Mouse (Mus musculus): ENCODE measurements around the gene Dusp6.
A peak's percentile ranks its signal among the peaks of the same experiment; 100 is the strongest.
"Not testable (repeated sequence)": the region's sequence is repeated elsewhere in the genome, so short reads cannot be mapped to it uniquely, and the experiment has no call there.

The Dusp6 gene

DNA sequence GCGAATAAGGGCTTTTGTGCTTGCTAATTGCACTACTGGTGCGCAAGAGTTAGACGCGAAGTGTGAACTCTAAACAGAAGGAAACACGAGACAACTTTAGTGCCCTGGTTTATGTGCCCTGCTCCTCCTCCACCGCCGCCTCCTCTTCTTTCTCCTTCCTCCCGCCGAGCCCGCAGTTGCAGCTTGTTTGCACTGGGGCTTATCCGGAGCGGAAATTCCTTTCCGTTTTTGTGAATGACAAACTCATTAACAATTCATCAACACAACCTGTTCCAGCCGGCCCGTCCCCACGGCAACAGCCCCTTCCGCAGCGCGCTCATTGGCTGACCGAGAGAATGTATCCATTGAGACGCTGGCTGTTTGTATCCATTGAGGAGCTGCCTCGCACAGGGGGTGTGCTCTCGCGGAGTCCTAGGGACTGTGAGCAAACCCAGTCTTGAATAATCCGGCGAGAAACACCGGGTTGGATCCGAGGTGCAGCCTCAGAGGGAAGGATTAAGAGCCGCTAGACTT lies at the start of gene Dusp6:
Gene Dusp6, plus strand, starts transcription at position 365 of the 513 bp plus-strand sequence.
- peak; percentile 93 for DNase-seq (ENCODE audit: low read depth)

DNA sequence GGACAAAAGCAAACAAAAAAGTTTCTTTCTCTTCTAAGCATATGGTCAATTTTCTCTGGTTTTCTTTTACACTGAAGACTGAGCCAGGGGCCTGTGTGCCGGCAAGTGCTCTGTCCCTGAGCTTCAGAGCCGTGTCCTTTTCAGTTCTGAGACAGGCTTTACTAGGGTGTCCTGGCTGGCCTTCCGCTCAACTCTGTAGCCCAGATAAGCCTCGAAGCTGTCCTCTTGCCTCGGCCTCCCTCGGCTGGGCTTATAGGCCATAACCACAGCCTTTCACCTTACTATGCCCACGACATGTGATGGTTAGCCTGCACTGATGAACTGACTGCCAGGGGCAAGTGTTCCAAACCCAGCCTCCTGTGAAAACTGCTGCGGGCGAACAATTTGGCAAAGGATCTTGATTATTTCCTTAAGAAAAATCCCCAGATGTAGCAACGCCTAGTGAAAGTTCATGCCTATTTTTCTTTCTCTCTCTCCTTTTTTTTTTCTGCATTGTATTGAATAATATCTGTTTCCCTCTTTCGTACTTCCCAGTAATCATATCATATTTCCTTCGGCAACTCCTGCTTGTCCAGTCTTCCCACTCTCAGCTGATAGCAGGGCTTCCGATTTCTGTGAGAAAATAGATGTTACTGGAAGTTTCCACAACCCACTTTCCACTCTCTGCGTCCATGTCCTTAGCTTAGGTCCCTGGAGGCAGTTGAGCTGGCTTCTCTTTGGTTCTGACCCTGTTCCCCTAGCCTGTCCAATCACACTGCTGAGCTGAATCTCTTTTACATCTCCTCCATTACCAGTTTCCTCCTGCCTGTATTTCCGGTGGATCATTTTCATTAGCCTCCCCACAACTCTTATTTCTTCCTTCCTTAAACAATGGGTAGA lies 48.4 kb upstream of the Dusp6 start:
- no peak for DNase-seq (ENCODE audit: low read depth)

DNA sequence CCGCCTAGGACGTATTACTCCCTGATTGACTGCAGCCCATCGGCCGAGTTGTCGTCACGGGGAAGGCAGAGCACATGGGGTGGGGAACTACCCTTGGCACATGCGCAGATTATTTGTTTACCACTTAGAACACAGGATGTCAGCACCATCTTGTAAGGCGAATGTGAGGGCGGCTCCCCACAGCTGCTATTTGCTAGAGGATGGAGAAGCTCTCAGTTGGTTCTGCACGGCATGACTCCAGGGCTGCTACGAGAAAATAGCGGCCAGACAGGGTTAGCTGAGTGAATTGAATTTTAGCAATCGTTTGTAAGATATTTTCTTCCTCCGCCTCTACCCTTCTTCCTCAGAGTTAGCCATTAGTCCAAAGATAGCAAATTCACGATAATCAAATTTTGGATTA lies 46.5 kb upstream of the Dusp6 start:
- not testable (repeated sequence) for DNase-seq (ENCODE audit: low read depth)

DNA sequence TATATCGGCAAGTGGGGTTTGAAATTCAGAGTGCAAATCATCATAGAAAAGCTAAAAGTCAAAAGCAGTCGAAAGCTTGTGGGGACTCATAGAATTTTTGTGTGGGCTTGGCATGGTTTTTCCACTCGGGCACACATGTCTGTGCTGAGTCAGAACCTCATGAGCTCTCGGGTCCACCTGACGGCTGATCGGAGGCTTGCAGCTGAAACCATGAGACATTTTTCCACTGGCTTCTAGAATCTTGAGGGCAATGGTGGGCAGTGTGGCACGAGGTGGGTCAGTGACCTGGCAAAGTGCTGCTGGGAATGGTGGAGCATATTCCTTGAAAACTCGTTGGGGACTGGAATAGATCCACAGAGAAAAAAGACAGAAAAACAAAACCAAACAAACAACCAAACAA lies 41.5 kb upstream of the Dusp6 start:
- DNase-seq (ENCODE audit: low read depth) = no peak

DNA sequence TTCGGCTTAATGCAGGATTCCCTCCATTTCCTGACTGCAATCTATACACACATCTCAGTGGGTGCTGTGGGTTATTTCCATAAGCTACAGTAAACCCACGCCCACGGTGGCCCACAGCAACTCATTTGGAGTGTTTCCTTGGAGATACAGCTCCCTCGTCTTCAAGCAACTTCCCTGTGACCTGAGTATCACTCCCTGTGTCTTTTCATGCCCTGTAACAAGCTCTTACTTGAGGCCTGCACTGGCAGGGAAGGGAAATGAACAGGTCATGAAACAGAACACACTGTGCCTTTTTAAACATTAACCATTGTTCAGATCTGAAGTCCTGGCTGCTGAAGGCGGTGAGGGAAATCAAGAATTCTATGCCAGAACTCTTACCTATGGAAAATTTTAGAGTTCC lies 40.3 kb upstream of the Dusp6 start:
- no peak for DNase-seq (ENCODE audit: low read depth)

DNA sequence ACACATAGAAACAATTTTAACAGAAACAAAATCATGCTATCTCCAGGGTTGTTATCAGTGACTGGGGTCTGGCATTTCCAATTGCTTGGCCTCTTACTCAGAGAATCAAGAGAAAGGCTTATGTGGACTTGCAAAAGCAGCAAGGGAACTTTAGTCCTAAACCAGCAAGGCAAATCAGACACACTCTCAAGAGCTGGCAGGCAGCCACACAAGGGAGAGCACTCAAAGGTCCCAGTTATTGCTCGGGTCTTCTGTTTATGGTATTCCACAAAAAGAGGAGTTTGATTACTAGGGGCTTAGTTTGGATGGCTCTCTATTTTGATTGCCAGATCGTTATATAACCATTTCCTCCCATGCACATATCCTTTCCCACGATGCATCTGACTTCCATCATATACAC lies 38.8 kb upstream of the Dusp6 start:
- DNase-seq (ENCODE audit: low read depth) = no peak

DNA sequence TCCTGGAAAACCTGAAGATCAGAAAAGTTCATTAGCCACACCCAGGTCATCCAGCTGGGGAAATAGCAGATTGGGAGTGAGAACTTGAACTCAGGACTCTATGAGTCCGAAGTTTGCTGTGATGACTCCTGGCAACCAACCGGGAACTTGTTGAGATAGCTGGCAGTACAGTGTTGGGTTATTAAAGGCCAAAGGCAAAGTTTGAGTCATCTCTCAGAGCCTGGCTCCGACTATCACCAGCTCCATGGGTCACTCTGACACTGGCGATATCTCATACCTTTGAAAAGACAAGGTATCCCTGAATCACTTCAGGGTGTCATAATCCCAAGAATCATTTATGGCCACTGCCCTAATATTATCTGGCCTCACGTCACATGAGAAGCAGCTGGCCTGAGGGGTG lies 36.2 kb upstream of the Dusp6 start:
- DNase-seq (ENCODE audit: low read depth) = no peak

DNA sequence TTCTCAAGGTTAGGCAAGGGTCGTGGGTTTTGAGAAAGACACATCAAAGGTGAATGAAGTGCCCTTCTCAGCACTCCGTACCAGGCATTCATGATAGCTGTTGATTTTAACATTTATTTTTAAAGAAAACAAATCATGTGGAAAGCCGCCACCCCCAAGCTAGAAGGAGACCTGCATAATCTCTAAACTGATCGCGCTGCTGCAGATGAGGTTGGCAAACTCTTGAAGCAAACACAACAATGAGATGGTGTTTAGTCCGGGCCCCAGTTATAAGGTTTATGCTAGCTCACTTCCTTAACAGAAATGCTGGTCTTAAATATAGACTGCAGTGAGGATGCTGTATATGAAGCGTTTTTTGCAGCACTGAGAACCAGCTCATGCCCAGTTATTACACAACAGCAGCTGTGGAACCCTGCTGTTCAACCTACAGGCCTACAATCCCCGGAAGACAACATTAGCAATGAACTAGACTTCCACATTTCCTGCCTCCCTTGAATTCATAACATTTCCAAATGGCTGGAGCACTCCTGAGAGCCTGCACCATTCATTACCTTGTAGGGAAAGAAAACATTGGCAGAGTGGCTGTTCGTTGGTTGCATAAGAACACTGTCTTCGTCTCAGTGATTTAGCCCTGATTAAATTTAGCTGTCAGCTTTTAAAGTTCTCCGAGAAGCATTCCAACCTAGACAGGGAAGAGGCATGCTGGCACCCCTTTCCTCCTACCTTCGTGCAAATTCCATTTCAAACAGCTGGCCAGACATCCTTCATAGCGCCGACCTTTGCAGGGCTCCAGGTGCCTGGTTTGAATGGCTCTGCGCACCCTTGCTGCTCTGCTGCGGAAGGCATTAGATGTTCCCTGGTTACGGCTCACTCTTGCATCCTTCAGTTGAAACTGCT lies 34.8 kb upstream of the Dusp6 start:
- peak; percentile 39 for DNase-seq (ENCODE audit: low read depth)

DNA sequence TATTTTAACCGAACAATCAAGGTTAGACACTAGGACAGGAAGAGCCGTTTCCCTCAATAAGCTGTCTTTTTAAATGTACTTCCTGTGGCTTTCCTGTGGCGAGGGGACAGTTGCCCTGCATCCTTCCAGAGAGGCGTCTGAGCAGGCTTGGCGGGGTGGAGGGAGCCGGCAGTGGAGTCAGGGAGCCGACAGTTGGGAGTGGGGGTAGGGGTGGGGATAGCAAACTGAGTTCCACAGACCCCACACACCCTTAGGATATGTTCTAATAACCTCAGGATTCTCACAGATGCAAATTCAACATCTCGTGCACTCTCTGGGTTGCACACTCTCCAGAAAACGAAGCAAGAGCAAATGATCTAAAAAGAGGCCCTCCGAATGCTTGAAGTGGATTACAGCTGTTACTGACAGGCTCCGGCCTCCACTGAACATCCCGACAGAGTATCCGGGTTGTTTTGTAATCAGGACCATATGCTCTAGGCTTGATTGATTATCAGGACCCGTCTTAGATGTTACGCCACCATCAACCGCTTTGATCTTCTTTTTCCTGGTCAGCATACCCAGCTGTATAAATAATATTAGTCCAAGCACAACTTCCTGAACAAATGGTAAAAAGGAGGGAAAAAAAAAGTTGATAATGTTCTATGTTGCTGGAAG lies 33.9 kb upstream of the Dusp6 start:
- DNase-seq (ENCODE audit: low read depth) = no peak

DNA sequence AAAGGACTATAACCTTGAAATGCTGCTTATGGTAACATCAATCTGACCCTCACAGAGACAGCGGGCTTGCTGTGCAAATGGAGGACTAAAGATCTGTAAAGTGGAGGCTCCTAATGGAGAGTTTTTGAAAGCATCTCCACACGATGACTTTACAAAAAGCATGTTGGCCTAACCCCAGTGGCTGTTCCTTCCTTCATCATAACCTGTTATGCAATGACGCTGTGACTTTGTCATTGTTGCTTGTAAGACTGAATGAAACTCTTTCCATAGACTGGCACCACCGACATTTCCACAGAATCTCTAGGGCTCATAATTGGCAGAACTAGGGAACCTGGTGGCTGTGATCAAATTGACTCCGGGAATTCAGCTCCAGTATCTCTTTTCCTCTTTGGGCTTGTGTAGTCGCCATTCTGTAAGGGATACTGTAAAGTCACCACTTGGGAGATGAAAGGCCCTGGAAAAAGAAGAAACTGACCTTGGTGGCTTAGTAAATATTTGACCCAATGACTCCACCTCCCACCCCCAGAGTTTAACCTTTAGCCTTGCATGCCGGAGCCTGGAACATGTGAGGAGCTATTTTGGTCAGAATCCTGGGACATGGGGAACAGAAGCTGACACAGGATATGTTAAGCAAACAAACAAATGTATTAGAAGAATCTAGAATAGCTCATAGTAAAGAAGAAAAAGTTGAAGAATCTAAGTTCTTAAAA lies 30.4 kb upstream of the Dusp6 start:
- no peak for DNase-seq (ENCODE audit: low read depth)

DNA sequence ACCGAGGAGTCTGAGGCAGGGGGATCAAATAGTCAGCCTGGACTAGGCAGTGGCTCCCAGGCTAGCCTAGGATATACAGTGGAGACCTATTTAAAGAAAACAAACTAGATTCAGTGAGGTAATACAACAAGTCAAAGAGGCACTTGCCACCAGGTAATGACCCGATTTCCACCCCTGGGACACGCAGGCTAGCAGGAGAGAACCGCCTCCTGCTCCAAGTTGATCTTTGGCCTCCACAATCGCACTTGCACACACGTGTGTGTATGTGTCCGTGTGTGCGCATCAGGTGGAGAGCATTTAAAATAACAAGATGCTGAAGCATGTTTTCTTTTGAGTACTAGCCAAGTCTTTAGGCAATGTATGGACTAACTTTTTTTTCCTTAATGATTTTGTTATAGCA lies 28.7 kb upstream of the Dusp6 start:
- DNase-seq (ENCODE audit: low read depth) = no peak

DNA sequence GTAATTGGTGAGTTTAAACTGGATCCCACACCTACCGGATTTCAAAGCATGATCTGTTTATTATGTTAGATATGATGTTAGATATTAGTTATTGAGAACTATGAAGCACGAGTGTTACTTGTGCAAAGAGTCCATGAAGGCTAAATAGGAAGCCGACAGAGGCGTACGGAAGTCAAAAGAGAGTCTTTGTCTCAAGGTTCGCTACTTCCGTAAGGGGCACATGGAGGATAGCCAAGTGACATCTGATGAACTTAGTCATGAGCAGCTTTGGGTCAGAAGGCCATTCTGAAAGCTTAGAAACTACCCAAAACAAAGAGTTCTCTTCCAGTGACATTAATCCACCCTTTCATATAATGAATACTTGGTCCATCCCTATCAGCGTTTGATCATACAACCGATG lies 27.9 kb upstream of the Dusp6 start:
- no peak for DNase-seq (ENCODE audit: low read depth)

DNA sequence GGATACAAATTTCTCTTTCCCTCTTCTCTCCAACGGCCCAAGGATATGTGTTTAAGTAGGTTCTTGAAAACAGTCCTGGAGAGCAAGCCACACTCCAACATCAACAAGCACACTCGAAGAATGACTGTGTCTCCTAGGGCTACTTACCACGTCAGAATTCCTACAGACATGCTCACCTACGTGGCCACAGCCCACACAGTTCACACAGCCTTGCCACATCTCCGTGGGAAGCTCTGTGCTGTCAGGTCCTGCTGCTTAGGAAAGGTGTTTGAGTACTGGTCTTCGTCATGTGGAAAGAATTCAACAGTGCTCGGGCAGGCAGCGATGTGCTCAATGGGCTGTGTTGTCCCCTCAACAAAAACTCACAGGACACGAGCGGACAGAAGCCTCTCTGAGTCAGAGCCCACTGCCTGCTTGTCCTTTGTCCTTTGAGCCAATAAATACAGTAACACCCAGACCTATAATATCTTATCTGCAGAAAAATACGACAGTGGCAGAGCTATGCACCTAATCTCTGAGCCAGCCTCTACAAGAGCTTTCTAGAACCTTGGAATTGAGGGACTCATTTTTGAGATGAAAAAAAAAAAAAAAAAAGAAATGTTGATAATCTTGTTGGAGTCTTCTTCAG lies 25.7 kb upstream of the Dusp6 start:
- DNase-seq (ENCODE audit: low read depth) = no peak

DNA sequence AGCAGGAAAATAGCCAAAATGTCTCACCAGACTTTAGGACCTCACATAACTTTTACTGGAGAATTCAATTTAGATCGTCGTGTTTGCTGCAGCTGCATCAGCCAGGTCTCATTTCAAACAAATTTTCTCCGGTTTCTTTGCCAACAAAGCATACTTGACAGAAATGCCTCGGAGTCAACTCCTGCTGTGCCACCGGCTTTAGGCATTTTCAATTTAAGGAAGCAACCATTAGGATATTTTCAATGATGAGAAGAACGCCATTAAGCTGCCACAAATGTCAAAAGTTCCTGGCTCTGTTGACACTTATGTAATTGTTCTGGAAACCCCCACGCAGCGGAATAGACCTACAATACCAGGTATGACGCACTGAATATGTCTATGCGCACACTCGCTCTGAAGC lies 24.5 kb upstream of the Dusp6 start:
- DNase-seq (ENCODE audit: low read depth) = no peak

DNA sequence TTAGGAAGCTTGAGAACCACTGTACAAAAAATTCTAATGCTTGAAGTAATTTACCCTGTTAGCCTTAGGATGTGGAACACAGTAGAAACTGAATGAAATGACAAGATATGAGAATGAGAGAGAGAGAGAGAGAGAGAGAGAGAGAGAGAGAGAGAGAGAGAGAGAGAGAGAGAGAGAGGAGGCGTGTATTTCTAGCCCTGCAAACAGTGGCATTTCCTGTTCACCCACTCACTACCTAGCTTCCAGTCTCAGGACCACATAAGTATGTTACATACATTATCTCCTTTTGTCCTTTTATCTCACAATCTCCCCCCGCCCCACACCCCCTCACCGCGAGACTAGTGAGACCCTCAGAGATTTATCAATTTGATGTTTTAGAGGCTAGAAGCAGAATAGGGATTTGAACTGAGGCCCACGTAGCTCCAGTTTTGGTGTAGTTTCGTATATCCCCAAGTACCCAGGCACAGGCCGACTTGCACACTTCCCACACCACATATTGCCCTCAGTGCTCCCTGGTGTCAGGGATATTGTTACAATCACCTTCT lies 21.7 kb upstream of the Dusp6 start:
- no peak for DNase-seq (ENCODE audit: low read depth)

DNA sequence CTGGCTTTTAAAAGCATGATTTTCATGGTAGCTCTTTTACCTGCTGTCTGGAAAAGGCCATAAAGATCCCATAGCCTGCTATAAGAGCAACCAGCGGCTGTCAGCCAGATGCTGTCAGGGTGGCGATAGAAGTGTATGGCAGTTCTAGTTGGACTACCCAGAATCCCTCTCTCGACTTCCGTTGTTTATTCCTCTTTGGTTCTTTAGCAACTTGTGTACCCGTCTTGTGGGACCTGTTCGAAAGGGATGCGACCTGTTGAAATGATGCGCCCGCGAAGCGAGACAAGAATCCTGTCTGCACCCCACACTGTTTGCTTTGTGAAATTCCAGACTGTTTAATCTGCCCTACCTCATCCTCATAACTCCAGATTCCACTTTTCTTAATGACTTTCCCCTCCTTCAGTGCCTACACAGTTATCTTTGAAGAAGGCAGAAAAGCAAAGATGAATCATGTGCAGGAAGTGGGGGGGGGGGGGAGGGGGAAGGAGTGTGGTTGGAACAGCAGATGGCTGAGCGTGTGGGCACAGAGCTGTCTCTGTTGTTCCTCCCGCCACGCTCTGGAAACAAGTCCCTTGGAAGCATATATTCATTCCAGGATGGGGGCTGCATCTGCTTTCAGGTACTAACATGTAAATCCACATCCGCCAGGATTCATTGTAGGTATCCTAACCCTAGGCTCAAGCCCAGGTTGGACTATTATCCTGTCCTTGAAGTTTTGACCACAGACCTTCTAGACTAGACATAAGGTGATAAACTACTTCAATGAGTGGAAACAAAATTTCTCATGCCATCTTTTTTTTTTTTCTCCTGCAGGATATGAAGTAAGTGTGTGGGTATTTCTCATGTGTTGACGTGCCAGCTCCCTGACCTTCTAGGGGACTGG lies 21.0 kb upstream of the Dusp6 start:
- DNase-seq (ENCODE audit: low read depth) = peak; percentile 91

DNA sequence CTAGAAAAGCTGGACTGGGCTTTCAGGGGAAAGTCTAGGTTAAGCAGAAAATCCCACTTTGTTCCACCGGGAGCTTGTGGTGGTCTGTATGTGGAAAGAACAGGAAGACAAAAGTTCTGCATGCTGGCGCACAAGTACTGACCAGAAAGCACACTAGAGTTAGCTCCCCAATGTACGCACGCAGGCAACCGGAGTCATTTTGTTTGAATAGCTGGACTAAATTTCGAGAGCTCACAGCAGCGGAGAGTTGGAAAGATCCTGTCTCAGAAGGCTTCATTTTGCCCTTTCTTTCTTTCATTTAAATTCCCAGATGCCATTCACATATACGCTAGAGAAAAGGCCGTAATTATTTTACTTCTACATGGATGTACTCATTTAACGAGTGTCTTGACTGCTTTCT lies 20.3 kb upstream of the Dusp6 start:
- no peak for DNase-seq (ENCODE audit: low read depth)

DNA sequence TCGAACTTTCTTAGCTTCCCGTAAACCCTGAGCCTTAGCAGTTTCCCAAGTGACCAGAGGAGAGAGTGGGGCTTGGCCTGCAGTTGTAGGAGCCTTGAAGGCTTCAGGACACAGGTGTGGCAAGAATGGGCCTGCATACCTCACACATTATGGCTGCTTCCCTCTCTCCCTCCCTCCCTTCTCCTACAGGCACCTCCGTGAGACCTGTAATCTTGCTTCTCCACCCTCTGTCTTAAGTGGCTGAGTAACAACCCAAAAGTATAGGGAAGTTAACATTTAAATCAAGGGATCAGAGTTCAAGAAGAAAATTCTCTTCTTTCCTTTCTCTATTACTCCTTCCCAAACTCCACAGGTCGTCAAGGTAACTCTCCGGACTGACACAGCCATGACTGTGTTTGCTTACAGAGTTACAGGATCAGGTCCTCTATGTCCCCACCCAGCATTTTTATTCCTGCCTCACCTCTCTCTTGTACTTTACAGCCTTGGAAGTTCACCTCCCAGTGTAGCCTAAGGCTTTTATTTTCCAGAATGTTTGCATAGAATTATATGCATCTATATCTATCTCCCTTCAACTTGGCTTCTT lies 19.0 kb upstream of the Dusp6 start:
- DNase-seq (ENCODE audit: low read depth) = no peak

DNA sequence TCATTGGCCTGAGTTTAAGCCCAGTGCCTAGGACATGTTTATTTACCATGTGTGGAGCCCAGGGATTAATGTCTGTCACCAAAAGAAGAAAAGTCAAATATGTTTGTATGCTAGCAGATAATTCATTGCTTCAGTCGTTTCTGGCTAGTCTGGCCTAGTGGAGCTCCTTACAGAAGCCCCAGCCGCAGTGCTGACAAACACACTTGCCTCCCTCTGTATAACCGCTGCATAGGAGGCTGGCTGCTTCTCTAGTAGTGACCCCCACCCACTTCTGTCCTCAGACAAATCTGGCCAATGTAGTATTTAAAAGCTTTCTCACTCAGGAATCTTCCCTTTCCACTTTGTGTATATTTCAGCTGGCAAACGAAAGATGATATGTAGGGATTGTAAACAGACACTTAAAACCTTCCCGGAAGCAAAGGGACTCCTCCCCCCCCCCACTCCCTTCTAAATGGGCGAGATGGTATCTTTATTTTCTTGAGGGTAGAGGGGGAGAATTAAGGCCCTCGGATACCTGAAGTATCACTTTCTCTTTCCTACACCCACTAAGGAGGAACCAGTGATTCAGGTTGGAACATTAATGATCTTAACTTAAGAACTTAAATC lies 18.3 kb upstream of the Dusp6 start:
- DNase-seq (ENCODE audit: low read depth) = peak; percentile 54

All from naive thymus-derived CD4-positive, alpha-beta T cell, adult 2 months (primary cell).